Mouse (Mus musculus): ENCODE data around the gene Ctsw.

Ctsw gene

DNA sequence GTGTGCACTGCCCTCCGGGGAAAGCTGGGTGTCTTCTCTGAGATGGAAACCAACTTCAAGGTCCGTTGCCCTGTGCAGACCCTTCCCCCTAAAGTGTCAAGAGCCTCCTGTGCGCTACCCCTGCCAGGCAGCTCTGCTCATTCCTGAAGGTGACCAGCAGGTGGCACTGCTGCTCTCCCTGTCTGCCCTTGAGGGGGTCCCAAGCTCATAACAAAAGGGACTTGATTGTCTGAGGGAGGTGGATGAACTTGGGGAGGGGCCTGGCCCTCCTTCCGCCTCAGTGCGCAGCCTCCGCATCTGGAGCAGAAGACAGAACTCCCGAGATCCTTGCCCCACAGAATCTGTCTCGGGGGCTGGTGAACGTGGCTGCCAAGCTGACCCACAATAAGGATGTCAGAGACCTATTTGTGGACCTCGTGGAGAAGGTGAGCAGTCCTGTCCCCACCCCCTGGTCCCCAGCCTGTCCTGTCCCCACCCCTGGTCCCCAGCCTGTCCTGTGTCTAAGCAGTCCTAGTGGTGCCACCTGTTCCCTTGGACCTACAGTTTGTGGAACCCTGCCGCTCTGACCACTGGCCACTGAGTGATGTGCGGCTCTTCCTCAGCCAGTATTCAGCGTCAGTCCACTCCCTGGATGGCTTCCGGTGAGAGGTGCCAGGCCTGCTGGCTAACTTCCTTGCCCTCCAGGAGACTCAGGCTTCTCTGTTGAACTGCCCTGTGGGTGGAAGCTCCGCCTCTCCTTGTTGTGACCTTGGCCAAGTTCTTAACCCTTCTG, 4.3 kb downstream of the Ctsw start:
- no peak for DNase-seq (ENCODE audit: low read depth in 1 of 2, low spot score in 2 of 2)

DNA sequence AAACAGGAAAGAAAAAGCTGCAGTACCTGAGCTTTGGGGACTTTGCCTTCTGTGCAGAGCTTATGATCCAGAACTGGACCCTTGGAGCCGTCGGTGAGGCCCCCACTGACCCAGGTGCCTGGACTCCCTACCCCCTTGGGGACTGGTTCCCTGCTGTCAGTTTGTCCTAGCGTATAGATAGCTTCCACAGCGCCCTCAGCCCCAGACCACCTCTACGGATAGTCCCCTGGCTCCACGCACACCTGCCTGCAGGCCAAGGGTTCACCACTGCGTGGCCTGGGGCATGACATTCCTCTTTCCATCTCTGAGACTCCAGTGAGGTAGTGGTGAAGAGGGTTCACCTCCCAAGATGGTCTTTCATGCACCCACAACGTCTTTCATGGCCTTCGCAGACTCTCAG, 5.1 kb downstream of the Ctsw start:
- DNase-seq (ENCODE audit: low read depth in 1 of 2, low spot score in 2 of 2): no peak

DNA sequence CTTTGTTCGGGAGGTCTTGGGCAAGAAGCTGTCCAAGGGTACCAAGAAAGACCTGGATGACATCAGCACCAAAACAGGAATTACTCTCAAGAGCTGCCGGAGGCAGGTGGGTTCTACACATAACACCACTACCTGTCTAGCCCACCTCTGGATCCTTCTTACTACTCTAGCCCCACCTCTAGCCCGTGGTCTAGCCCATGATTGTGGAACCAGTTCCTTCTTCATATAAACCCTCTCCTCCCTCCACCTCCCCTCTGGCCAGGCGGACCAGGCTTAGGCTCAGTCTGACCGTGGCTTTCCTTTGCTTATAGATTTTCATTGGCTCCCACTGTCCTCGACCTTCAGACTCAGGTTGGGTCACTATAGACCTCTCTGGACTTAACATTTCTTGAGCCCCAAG, 6.9 kb downstream of the Ctsw start:
- no peak for DNase-seq (ENCODE audit: low read depth in 1 of 2, low spot score in 2 of 2)

DNA sequence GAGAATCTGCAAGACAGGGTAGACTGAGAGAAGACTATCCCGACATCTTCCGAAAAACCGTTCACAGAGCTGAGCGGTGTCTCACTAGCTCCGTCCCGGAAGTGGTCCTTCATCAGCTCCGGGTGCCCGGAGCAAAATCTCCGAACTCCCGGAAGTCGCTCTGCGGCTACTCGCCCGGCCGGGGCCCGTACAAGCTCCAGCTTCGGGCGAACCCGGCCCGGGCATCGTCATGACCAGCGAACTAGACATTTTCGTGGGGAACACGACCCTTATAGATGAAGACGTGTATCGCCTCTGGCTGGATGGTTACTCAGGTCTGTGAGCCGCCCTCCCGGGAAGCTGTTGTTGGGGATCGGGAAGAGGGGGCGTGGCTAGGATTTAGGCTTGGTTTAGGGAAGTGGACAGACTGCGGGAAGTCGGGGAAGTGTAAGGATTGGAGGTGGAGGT, 7.8 kb downstream of the Ctsw start, which contains the start of gene Fibp:
Fibp (plus strand) TSS at position 151 of the 447 bp plus-strand sequence.
- peak; percentile 73 to 84 for DNase-seq (ENCODE audit: low read depth in 1 of 2, low spot score in 2 of 2)

DNA sequence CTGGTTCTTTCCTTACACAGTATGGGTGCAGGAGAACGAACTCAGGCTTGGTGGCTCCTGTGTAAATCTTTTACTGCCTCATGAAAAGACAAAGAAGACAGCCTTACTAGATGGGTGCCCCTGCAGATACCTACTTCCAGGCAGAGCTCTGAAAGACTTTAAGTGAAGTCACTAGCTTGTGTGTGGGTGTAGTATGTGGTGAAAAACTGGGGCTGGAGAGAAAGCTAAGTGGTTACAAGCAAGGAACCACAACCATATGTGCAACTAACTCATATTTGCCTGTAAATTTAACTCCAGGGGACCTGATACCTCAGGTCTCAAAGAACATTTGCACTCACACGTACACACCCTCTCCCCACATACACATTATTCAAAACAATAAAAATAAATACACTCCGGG, 8.4 kb downstream of the Ctsw start:
- no peak for DNase-seq (ENCODE audit: low read depth in 1 of 2, low spot score in 2 of 2)

DNA sequence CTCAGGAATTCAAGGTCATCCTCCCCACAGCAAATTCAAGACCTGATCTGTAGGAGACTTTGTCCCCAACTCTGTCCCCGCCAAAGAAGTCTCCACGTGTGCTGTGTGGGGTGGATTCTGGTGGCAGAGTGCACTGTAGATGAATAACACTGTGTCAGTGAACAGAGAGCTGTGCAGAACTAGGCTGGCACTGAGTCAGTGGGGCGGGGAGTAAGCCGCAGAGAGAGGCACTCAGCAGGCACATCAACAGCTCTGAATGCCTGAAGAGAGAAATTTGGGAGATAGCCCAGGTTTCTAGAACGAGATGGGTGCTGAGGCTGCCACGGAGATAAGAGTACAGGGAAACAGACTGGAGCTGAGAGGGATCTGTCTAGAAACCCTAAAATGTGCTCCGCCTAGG, 9.3 kb downstream of the Ctsw start:
- no peak for DNase-seq (ENCODE audit: low read depth in 1 of 2, low spot score in 2 of 2)

DNA sequence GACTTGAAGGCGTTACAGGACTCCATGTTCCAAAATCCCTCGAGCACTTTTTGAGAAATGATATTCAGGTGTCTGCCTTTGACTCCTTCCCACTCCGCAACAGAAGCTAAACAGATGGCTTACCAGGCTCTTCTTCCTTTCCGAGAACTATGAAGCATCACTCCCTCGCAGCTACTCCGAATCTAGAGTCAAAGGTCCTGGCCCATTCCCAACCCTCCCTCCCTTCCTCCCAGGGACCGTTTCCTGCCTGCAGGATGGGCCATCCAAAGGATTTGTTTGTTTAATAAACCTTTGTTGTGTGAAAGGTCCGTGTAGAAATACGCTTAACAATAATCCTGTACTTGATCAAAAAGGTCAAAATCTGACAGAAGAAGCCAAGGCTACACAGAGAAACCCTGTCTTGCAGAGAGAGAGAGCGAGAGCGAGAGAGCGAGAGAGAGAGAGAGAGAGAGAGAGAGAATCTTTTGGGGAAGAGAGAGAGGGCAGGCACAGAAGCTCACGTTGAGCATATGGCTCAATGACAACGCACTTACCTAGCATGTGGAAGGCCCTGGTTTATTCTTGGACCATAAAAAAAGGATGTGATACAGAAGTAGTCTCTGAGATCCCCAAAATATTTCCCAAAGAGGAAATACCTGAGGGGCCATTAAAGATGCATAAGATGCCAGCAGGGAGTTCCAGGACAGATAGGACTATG, 10.4 kb downstream of the Ctsw start, which contains the start of gene Ccdc85b:
Ccdc85b (minus strand) TSS at position 149 of the 697 bp plus-strand sequence.
- no peak for DNase-seq (ENCODE audit: low read depth in 1 of 2, low spot score in 2 of 2)

DNA sequence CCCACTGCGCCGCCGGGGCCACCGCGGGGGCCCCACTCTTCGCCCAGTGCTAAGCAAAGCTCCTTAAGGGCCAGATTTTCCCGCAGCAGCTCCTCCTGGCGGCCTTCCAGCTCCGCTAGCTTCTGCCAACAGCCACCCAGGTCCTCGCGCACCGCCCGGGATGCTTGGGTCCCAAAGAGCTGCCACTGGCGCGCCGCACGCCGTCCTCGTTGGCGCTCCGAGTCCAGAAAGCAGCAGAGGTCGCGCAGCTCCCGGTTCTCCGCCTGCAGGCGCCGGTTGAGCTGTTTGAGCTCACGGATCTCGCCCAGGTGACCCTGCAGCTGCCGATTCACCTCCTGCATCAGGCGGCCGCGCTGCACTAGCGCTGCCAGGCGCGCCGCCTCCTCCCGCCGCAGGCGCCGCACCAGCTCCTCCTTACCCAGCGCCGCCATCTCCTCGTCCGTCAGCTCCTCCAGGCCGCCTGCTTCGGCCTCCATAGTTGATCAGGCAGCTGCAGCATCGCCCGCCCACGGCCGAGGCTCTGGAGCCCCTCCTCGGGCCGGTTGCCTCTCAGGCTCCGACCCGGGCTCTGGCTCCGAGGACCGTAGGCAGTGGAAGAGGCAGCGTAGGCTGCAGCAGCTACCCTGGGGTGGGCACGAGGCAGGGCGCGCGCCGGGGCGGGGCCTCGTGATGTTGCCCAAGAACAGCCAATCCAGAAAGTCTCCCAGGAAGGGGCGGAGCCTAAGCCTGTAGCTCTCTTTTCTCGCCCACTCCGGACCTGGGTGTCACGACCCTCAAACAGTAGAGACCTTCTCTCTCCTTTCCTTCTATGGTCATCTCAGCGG, 11.2 kb downstream of the Ctsw start:
- peak; percentile 55 to 75 for DNase-seq (ENCODE audit: low read depth in 1 of 2, low spot score in 2 of 2)

DNA sequence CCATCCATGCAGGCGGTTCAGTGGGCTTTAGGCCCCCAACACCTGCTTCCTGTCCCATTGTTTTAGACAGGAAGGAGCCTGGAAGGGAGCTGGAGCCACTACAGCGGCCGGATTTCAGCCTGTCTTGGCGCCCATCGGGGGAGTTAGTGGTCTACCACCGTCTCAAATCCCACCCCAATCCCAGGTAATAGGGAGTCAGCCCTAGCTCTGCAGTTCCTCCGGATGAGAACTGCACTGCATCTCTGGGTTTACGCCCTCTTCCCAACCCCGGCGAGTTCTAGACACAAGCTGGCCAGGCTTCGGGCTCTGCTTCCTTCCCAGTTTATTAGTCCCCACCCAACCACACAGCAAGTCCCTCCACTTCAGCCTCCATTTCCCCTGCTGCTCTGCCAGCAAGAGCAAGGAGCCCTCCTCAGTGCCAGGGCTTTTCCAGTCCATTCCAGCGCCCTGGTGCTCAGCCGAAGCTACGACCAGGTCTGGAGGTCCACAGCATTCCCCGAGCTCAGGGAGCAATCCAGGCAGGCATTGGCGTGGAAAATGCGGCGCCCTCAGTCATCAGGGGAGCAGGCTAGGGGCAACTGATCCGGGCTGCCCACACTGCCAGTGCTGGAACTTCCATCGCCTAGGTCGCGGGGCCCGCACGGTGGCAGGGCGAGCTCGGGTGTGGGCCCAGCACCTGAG, 11.9 kb downstream of the Ctsw start:
- DNase-seq (ENCODE audit: low read depth in 1 of 2, low spot score in 2 of 2): no peak

DNA sequence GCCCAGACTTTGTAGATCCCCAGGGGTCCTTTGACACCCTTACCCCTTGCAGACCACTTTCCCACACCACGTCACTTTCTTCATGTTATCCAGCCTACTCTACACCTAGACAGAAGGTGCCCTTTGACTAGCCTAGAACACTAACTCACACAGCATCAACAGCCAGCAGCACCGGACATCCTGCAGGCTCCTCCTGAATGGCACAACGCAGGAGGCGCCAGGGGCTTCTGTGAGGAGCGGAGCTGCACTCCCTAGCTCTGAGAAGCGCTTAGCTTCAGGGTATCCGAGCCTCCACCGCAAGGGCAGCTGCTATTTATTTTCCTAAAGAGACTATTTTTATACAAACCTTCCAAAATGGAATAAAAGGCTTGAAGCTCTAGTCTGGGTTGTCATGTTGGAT, 12.7 kb downstream of the Ctsw start:
- no peak for DNase-seq (ENCODE audit: low read depth in 1 of 2, low spot score in 2 of 2)

DNA sequence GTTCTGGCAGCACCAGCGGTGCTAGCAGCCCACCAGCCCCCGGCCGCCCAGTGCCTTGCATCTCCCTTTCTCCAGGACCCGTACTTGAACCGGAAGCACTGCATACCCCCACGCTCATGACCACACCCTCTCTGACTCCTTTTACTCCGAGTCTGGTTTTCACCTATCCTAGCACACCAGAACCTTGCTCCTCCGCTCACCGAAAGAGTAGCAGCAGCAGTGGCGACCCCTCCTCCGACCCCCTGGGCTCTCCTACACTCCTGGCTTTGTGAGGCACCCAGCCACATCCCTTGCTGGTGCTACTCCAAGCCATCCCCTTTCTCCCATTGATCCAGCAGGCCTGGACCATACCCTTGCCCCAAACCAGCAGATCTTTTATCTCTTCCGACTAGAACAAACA, 13.3 kb downstream of the Ctsw start:
- no peak for DNase-seq (ENCODE audit: low read depth in 1 of 2, low spot score in 2 of 2)

DNA sequence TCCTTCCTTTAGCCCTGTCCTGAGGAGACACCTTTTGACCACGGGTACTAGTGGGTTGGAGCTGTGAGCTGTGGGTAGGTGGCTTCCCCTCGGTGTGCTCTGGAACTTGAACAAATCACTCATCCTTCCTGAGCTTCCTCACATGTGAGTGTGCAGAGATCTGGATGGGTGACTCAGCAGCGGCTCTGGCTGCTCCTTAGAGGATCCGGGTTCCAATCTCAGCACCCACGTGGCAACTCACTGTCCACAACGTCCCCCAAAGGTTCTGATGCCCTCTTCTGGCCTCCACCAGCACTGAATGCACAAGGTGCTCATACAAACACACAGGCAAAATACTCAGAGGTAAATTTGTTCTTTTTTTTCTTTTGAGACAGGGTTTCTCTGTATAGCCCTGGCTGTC, 16.5 kb downstream of the Ctsw start:
- DNase-seq (ENCODE audit: low read depth in 1 of 2, low spot score in 2 of 2): no peak

DNA sequence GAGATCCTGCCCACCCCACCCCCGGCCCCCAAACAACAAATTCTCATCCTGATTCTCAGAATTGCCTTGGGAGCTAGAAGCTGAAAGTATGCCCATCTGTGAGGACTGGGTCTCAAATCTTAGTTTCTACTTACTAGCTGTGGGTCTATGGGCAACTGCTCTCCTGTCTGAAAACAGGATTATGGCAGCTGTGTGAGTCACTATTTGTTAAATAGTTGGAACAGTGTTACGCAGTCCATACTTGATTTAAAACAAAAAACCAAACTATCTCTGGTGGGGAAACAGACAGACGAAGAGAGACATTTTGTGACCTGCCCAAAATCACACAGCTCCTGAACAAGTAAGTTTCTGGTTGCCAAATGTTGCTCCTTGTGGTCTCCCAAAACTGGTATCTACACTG, 18.6 kb downstream of the Ctsw start:
- no peak for DNase-seq (ENCODE audit: low read depth in 1 of 2, low spot score in 2 of 2)

DNA sequence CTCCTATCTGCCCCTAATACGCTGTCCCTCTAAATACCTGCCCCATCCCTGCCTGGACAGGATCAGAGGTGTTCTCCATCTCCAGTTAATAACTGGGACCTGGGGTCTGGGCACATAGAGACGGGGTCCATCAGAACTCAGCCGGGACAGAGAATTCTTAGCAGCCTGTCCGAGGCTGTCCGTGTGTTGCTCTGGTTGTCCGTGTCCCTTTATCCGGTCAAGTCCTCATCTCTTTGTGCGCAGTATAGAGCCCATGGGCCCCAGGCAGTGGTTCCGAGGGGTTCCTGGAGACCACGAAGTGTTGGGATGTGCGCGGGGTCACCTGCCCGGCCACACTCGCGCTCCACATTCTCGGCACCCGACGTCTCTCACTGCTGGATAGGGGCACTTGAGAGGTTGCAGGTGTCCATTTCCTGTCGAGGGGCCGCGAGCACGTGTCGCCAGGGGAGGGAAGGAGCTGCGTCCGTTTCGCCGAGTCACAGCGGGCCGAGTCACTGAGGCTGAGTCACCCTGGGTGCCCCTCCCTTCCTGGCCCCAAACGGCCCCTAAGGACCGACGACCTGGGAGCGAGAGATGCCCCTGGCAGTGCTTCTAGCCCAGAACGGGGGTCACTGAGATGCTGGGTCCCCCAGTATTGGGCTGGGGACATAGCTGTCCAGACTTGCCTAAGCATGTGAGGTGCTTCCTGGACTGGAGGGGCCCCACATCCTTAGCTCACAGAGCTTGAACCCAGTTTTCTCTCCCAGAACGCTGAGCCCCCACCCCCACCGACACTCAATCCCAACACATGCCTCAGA, 19.8 kb downstream of the Ctsw start:
- no peak for DNase-seq (ENCODE audit: low read depth in 1 of 2, low spot score in 2 of 2)

DNA sequence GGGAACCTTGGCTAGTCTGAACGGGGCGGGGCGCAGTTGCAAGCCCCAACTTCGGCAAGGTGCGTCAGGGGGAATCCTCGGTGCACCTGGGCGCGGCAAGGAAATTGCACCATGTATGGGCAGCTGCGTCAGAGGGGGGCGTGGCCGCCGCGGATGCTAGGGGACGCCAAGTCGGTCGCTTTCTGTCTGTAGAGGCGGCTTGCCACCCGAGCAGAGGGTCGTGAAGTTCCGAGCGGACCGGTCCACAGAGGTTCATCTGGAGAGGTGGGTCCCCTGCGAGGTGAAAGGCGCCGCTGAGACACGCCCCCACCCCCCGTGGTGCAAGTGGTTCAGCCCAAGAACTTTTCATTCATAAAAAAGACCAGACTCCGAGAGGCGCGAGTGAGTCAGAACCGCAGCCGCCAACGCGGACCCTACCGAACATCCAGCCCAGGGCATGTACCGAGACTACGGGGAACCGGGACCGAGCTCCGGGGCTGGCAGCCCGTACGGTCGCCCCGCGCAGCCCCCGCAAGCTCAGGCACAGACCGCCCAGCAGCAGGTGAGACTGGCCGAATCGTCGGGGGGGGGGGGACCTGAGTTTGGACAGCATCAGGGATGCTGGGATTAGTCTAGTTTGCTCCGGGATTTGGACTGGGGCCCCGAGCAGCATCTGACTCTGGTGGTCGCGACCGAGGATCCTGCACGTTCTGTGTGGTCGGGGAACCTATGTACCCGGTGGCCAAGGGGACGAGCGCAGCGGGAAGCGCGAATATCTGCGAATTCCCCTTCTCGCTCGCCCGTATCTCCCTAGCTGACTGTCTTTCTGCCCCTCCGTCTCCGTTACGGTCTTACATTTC, 20.6 kb downstream of the Ctsw start, which contains the start of gene Fosl1:
Fosl1 (plus strand) TSS at position 33 of the 839 bp plus-strand sequence.
- peak in 1 of 2 experiments; percentile 57 for DNase-seq (ENCODE audit: low read depth in 1 of 2, low spot score in 2 of 2)

DNA sequence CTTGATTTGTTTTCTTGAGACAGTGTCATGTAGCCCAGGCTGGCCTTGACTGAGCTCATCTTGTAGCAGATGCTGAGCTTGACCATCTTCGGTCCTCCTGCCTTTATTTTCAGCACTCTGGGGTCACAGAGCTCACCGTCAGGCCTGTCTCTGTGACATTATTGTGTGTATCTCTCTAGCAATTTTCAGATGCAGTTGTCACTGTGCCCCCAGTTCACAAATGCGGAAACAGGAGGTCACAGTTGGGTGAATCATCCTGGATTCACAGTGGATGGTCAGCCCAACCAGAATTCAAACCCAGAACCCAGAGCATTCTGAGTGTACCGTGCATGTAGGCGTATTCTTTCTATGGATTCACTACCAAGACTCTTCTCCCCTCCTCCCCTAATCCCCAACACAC, 22.6 kb downstream of the Ctsw start:
- no peak for DNase-seq (ENCODE audit: low read depth in 1 of 2, low spot score in 2 of 2)

DNA sequence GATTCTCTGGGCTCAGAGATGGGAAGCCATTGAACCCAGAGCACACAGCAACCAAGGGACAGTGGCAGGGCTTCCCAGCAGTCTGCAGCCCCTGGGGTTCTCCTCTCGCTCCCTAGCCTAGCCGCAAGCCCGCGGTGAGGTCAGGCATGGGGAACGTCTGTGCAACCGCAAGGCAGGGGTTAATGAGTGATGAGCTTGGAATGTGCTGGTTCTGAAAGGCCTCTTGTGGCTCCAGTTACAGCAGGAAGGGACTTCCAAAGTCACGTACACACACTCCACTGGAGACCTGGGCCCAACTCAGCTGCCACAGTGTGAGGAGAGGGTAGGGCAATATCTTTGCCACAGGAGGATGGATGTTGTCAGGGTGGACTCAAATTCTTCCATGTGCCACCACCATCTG, 23.4 kb downstream of the Ctsw start:
- no peak for DNase-seq (ENCODE audit: low read depth in 1 of 2, low spot score in 2 of 2)

DNA sequence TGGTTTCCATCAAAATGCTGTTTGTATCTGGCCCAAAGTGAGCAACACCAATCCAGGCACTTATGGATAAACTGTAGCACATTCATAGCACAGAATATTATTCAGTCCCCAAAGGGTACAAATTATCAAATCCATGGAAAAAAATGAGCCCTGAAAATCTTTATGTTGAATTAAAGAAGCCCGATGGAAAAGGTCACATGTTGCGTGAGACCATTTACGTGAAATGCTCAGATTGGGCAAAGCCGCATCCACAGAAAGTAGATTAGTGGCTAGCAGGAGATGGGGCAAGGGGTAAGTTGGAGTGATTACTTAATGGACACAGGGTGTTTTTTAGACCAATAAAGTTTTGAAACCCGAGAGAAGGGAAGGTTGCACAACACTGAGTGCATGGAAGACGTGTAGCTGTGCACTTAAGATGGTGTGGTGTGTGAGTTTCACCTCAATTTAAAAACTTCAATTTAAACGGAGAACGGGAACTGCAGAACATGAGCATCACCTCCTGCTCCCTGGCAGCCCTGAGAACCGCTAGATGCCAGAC, 23.9 kb downstream of the Ctsw start:
- no peak for DNase-seq (ENCODE audit: low read depth in 1 of 2, low spot score in 2 of 2)

DNA sequence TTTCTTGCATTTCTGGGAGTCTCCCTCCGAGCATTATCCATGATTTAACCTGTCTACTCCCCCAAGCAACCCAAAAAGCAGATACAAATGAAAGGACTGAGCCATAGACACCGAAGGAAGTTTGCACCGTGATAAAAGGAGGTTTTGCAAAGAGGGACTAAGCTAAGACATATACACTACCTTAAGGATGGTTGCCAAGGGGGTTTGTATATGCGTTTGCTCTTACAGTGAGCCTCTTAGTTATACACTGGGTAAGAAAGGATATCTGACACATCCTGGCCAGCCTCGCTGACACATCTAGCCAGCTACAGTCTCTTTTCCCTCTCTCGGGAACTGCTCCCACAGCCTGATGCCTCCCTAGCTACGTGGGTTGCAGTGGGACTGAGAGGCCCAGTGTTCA, 34.4 kb downstream of the Ctsw start:
- no peak for DNase-seq (ENCODE audit: low read depth in 1 of 2, low spot score in 2 of 2)

Data from monocyte, adult 2 months (primary cell).